Mouse (Mus musculus): ENCODE measurements at regions not wholly inside any gene's neighbourhood (a gene's known extent, or its start where the extent isn't known, plus 50 kb on each side); places are given as distances from the start of the nearest gene placed in this dataset.

DNA sequence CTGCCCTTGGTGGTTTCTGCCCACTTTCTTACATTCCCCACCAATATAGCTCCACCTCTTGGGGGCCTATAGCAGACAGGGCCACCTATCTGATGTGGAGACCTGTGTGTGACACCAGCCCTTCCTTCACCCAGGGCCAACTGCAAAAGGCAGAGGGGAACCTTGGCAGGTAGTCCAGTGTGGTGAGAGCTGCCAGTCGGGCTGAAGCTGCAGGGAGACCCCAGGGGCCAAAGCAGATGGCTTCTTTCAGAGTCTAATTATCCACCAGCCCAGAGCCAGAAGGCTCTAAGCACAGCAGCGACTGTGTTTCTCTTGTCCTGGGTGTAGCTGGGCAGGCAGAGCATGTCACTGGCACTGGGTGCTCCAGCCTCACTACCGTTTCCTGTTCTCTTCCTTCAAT is 104.5 kb downstream of the Chst1 start:
- no peak for DNase-seq (ENCODE audit: low spot score in 2 of 2)

DNA sequence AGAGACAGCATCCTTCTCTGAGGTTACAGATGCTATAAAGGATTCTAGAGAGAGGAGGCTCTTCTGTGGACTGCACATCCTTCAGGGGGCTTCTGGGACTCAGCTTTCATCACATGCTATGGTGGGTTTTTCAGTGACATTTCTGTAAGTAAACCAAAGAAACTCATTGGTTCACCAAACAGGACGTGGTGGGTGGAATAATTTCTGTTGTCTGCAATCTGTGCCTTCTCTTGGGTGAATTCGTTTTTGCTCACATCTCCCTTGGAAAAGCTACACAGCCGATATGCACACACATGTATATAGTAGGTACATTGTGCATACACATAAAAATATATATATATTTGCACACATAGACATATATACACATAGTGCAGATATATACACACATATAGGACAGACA is 110.2 kb downstream of the Chst1 start:
- no peak for DNase-seq (ENCODE audit: low spot score in 2 of 2)

DNA sequence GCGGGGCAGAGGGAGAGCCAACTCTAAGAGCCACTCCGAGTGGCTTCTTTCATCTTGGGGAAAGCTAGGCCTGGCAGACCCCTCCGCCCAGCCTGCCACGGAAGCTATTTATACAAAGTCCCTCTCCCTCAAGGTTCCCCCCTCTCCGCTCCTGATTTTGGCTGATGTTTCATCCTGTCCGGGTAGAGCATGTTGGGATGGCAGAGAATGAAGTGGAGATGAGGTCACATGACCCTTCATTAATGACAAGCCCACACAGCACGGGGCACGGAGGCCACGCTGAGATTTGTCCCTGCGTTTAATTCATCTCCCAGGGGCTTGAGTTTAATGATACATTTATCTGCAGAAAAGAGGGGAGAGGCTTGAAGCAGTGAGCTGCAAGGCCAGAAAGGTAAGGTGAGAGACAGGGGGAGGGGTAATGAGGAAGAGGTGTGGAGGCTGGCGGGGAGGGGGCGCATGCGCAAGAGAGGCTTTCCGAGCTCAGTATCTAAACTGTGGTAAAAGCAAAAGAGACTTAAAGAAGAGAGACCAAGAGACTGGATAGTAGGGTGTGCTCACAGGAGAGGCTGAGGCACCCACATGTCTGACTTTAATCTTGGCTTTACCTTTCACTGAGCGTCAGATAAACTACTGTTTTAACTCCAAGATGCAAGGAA is 111.7 kb downstream of the Chst1 start:
- DNase-seq (ENCODE audit: low spot score in 2 of 2) = no peak

DNA sequence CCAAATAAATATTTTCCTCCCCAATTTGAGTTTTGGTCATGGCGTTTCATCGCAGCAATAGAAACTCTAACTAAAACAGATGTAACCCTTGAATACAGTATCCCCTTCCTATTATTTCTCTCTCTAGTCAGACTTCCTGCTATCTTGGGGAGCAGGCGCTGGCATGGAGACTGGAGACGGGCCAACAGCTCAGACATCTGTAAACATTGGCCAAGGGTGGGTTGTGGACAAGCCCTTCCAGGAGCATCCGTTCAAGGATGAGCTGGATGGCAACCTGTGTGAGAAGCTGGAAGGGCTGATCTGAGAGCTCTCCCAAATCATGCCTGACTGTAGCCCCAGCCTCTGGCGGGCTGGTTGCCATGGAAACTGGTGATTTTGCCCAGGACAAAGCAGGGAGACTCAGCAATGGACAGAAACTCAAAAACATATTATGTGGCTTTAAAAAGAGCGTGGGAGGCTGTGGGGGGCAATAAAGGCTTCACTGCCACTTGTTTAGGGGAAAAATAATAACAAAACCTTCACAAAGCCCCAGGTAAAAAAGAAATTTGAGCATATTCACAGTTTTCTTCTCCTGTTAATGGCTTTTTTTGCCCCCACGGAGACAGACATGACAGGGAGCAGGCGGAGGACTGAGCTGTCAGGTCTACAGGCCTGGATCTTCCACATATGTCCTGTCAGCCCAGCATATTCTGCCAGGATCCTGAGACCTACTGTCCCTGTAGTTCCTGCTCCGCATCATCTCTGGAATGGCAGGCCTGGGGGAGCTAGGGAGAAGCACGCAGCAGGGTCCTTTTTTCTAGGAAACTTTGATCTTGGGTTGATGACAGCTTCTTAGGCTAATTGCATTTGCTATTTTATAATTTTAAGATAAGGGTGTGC is 113.0 kb downstream of the Chst1 start:
- DNase-seq (ENCODE audit: low spot score in 2 of 2) = no peak

DNA sequence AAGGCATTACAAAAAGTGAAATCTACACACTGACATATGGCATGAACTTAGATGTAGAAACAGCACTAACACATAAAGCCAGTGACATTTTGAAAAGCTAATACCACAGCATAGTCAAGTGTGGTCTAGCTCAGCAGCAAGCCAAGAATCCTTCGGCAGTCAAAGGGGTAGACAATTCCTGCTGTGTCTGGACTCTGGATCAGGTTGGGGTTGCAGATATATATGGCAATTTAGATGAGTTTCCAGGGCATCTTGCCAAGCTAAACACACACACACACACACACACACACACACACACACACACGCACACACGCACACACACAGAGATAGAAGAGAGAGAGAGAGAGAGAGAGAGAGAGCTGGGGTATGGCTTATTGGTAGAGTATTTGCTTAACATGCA is 118.2 kb downstream of the Chst1 start:
- DNase-seq (ENCODE audit: low spot score in 2 of 2) = no peak

DNA sequence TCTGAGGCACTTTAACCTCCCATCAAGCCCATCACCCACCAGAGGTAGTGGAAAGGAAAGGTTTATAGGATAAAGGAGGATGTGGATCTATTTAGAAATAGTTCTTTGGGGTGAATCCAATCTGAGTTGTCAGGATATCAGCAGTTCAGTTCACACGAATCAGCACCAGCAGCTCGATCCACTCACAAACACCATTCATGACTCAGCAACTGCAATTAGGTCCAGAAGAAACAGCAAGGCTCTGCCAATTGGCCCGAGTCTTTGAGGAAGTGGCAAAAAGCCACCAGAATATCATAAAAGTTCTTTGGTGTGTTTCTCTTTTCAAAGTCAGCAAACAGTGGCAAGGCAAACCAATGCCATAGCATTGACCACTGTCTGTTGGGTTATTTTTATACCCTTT is 122.4 kb downstream of the Chst1 start:
- no peak for DNase-seq (ENCODE audit: low spot score in 2 of 2)

DNA sequence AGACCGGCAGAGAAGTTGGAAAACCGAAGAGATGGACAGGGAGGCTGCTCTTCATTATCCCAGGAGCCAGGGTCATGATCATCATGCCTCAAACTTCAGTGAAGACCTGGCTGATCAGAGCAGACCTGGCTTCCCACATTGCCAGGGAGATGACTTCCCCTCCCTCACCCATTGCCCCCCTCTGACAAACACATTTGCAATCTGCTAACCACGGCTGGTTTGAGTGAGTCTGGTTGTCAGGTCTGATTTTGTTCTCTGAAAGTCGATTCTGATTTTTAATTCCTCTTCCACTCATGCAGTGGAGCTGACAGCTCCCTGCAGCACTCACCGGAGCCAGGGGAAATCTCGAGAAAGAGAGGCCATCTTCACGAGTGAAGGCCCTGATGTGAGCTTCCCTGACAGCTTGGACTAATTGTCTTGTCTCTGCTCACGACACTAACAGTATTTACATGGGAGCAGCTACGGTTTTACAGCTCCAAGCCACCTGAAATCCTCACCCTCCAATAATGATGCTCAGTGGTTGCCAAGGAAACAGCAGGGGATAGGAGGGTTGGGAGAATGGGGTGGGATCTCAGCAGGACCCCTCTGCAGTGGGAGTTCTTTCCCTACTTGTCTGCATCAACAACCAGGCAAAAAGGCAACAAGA is 124.2 kb downstream of the Chst1 start:
- DNase-seq (ENCODE audit: low spot score in 2 of 2) = no peak

DNA sequence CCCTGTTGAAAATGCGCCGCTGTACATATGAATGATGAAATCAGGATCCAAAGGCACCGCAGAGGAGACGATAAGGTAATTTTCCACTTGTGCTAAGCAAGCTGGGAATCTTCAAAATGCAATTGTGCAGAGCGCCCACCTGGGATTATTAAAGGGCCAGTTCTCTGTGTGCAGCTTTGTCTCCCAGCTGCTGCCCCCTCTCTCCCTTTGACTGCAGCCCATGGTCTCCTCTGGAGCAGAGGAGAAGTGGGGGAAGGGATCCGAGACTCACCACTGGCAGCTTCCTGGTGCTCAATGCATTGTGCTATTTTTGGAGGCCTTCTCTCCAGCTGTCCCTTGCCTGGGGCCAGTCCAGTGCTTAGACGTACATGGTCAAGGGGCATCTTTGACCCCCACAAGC is 127.1 kb downstream of the Chst1 start:
- no peak for DNase-seq (ENCODE audit: low spot score in 2 of 2)

DNA sequence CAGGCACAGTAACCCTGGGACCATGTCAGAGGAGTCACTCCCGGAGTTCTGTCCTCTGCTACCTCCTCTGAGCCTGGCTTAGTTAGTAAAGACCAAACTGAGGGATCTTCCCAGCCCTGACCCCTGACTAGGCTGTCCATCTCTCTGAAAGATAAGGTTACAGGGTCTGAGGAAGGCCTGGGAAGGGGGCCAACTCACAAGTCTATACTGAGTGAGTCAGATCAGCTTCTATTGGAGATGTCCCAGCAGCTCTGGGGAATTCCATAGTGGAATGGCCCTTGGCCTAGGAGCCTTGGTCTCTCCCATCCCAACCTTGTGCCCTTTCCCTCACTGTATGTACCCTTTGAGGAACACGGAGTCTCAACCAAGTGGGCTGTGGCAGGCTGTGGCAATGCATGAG is 127.7 kb downstream of the Chst1 start:
- no peak for DNase-seq (ENCODE audit: low spot score in 2 of 2)

DNA sequence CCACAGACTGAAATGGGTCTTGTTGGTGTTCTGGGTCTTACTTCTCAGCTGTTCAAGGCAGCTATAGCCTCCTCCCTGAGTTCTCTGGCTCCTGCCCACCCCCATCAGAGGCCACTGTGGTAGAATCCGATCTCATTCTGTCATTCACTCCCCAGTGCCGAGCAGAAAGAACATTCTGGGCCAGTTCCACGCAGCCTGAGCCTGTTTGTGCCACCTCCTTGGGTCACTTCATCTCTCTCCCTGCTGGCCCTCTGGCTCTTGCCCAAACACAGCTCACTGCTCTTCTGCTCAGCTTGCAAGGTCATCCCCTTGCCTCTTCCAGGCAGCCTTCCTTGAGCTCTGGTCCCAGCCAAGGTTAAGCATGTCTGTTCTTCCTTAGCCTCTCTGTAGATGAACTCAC is 128.9 kb downstream of the Chst1 start:
- no peak for DNase-seq (ENCODE audit: low spot score in 2 of 2)

DNA sequence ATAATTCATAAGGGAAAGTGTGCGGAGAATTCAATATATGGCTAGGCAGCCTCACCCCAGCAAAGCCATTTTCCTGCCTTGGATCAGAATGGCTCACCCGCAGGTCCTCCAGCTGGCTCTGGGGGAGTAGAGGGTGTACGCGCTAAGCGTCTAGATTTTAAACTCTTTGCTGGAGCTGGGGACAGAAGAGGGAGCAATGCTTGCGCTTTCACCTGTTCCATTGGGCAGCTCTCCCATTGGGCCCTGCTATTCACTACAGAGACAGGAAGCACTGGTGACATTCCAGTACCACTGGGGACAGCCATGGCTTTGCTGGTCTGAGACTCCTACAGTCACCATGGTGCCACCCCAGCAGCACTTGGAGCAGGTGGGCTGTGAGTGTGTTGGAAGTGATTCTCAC is 130.9 kb downstream of the Chst1 start:
- no peak for DNase-seq (ENCODE audit: low spot score in 2 of 2)

DNA sequence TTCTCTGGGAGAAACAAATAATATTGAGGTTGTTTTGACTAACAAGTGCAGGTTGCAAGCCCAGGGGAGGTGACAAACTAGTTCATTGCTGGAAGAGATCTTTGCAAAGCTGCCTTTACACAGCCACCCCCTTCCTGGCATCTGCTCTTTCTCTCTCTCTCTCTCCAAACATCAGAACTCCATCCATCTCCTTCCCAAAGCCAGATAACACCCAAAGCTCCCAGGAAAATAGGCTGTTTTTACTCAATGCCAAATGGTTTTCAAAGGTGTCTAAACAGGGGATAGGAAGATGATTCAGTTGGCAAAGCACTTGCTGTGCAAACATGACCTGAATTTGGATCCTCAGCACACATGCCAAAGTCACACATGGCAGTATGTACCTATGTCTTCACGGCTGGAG is 133.9 kb downstream of the Chst1 start:
- no peak for DNase-seq (ENCODE audit: low spot score in 2 of 2)

DNA sequence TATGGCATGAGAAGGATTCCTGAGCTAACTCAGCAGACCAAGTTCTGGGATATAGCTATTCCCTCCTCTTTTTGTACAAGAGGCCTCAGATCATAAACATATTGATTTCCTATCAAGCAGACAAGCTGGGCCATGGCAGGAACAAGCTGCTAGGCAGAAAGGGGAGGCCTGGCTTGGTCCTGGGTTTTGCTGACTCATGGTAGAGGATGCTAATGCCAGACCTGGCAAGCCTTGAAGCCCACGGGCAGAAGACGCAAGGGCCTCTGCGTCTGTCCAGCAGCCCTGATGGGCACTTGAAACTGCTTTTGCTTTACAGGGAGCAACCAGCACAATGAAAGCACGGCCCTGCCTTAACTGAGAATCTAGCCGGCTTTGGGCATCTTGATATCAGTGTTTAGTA is 136.3 kb downstream of the Chst1 start:
- no peak for DNase-seq (ENCODE audit: low spot score in 2 of 2)

DNA sequence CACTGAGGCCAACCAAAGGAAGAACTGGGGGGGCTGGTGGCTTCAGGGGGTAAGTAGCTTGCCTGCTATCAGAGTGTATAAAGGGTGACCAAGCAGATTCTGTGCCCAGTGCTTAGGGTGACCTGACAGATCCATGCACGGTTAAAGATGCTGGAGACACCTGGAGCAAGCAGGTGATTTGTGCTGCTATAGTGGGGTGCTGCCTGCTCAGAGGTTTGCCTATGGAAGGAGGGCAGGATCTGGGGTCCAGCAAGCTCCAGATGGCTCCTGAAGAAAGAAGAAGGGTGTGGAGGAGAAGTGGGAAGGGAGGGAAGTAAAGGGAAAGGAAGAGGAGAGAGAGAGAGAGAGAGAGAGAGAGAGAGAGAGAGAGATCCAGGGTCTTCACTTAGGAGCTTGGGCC is 137.8 kb downstream of the Chst1 start:
- DNase-seq (ENCODE audit: low spot score in 2 of 2) = no peak

DNA sequence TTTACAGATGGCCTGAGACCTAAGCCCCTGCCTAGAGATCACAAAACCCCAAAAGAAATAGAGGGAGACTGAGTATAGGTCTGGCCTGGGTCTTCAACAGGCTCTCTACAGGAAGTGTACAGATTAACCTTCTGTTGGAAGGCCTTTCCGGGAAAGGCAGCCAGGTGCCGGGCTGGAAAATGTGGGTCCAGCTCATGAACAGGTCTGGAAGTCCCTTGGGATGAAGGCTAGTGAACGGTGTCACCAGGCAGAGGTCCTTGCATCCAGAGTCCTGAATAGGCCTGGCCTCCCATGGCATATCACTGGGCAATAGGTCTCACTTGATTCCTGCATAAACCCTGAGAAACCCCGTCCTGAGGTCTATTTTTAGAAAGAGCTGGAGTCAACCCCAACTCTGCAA is 140.1 kb downstream of the Chst1 start:
- DNase-seq (ENCODE audit: low spot score in 2 of 2) = no peak

DNA sequence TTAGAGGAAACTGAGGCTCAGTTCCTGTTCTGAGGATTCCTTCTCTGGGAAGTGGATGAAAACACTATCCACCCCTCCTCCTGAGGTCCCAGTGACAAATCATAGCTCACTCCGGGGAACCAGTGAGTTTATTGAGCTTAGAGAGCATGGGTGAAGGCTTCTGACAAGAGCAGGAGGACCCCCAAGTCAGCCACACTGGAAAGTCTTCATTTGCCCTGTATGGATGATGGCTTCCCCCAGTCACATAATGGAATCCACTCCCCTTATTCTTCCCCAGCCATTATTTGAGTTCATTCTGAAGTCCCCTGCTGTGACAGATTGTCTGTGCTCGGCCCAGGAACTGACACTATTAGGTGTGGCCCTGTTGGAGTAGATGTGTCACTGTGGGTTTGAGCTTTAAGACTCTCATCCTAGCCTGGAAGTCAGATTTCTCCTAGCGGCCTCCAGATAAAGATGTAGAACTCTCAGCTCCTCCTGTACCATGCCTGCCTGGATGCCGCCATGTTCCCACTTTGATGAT is 141.3 kb downstream of the Chst1 start:
- DNase-seq (ENCODE audit: low spot score in 2 of 2) = no peak

DNA sequence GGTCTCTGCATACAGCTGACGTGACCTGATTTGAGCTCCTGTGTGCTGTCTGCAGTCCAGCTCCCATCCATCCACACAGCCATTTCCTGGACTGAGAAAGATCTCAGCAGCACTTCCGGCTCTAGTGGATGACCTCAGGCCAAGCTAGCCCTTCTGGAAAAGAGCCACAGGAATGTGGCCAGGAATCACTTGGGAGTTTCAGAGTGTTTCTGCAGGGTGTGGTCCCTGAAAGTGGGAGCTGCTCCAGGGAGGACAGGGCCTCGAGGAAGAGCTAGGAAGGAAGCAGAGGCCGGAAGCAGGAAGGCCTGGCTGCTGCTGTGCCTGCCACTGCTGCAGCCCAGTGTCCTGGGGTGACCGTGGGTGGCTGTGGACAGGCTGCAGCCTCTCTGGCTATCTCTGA is 142.5 kb downstream of the Chst1 start:
- no peak for DNase-seq (ENCODE audit: low spot score in 2 of 2)

DNA sequence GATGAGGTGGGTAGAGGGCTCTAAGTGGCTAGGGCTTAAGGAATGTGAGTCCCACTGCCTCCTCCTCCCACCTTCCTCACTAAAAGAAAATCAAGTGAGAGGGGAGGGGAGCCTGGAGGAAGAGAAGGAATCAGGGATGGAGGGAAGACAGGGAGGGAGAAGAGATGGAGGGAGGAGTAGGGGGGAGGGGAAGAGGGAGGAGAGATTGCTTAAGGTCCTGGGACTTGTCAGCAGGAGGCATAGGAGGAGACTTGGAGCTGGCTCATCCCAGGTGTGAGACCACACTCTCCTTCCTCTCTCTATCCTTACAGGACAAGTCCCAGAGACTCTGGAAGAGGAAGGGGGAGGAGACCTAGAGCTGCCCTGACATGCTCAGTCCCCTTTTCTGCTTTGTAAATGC is 143.2 kb downstream of the Chst1 start:
- no peak for DNase-seq (ENCODE audit: low spot score in 2 of 2)

DNA sequence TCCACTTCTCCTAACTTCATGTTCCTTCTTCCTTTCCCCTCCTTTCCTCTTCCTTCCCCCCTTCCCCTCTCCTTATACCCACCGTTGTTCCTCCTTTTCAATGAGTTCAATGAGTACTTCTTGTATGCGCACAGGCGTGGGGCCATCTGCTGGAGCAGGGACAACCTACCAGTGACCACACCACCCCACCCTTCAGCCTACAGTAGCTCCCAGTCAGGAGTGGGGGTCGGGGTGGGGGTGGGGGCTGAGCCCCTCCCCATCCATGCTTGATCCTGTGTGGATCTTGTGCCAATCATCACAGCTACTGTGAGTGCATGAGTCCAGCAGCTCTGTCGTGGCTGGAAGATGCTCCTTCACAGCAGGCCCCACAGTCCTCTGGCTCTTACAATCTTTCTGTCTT is 143.6 kb downstream of the Chst1 start:
- no peak for DNase-seq (ENCODE audit: low spot score in 2 of 2)

DNA sequence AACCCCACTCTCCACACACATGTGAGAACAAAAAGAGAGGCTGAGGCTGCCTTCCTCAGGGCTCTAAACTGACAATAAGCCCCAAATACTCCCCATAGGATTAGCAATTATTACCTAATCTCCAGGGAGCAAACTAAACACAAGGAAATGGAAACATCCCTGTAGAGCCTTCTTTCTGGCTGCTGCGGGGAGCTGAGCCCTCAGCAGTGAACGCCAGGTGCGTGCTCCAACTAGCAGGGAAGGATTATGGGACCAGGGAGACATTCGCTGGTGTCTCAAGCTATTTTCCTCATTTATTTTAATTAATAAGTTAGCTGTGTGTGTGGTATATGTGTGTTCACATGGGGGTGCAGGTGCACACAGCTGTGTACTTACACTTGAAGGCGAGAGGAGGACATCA is 144.4 kb downstream of the Chst1 start:
- no peak for DNase-seq (ENCODE audit: low spot score in 2 of 2)

DNA sequence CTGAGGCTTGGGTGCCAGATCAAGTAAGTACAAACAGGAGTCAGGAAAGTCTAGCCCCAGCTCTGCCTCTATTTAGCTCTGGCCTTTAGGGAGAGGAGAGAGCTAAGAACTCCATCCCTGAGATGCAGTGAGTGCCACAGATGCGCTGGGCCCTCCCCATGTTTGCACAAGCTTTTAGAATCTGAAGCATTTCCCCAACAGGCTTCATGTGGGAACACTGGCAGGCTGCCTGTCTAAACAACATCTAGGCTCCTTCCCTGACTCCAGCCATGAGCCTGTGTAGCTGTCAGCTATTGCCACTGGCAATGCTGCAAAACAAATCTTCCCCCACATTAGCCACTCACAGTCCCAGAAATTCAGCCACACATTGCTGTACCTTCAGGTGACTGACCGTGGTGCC is 147.9 kb downstream of the Chst1 start:
- no peak for DNase-seq (ENCODE audit: low spot score in 2 of 2)

DNA sequence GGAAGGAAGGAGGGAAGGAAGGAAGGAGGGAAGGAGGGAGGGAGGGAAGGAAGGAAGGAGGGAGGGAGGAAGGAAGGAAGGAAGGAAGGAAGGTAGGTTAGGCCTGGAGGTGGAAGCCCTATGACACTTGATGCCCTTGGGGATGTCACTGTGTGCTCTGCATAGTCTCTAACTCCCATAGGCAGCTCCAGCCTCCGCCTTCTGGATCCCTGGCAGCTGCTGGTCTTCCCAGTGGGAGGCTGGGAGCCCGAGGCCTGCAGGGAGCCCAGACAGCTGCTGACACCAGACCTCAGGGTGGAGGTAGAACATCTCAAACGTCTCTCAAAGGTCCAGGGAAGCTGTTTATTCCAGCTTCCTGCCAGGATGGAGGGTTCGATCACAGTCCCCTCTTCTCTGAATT is 150.6 kb downstream of the Chst1 start:
- no peak for DNase-seq (ENCODE audit: low spot score in 2 of 2)

DNA sequence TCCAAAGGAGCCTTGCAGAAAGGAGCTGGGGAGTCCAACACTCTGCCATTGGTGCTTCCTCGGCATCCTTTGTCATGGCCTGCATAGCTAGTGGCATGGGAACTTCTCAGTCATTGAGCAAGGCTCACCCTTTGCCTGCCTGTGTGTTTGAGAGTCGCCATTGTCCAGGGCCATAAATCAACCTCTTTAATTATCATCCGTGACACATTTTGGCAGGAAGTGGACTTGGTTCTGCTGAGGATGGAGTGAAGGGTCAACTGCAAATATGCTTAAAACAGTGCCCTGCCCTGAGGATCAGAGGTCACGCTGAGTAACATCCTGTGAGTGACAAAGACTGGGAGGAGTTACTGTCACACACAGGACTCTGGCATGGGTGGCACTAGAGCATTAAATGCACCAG is 151.2 kb downstream of the Chst1 start:
- no peak for DNase-seq (ENCODE audit: low spot score in 2 of 2)
